In genomic region chr6:83161442-83161841, GRCm38 (mm10) we compare ENCODE assay signal across 9 mouse cellular contexts. TPM values are rescaled to one million over a fixed set of nuclear protein-coding genes. Genes with fewer than 3 reads are reported as not detected.
DNase-seq lines count a peak whose midpoint lies in the region; ATAC-seq and TF ChIP-seq lines count a peak whose summit lies in the region.
"Had no signal": no experiment of that assay in that cellular context is flagged by ENCODE, and none has a peak within 500 bp of the region (broad histone marks: within the 10 kb centered on the region; RNA-seq: fewer than 3 reads in every experiment).

No protein-coding gene starts in this region.

- no peak for DNase-seq in midbrain, embryonic 10.5 days (ENCODE audit: low spot score)
- no peak for DNase-seq in midbrain, postnatal 0 days (ENCODE audit: low spot score)
- DNase-seq in limb, embryonic 14.5 days (ENCODE audit: low spot score), result no peak
- DNase-seq in ovary, adult 18-20 months (ENCODE audit: low spot score), result no peak
- DNase-seq in spleen, adult 12 weeks (ENCODE audit: low spot score), result no peak
- DNase-seq: right cerebral cortex, postnatal 4 days had no signal

- H3K4me1 ChIP-seq in midbrain, embryonic 10.5 days, result peaks cover 37% of the 10 kb centered on the region
- no peaks in the 10 kb centered on the region for H3K4me1 ChIP-seq in midbrain, postnatal 0 days (ENCODE audit: insufficient read depth, low read length)
- H3K4me1 ChIP-seq in forebrain, embryonic 15.5 days, result peaks cover 26% of the 10 kb centered on the region
- peaks cover 16% of the 10 kb centered on the region for H3K4me1 ChIP-seq in limb, embryonic 14.5 days (ENCODE audit: control insufficient read depth, insufficient read depth, low read length)
- peaks cover 21% of the 10 kb centered on the region for H3K4me1 ChIP-seq in stomach, embryonic 16.5 days (ENCODE audit: control insufficient read depth, insufficient read depth, low read length)

- peak overlapping the region; percentile 48 for H3K4me3 ChIP-seq in midbrain, embryonic 10.5 days
- no peak overlapping the region; the same call in 1 of the 2 replicates for H3K4me3 ChIP-seq in midbrain, postnatal 0 days (ENCODE audit: low read depth, low read length)
- H3K4me3 ChIP-seq in forebrain, embryonic 15.5 days, result peak overlapping the region; percentile 21
- peak overlapping the region; percentile 44 for H3K4me3 ChIP-seq in limb, embryonic 14.5 days (replicated peaks; ENCODE audit: low read length)
- H3K4me3 ChIP-seq in stomach, embryonic 16.5 days (replicated peaks; ENCODE audit: low read length), result peak overlapping the region; percentile 44

- H3K36me3 ChIP-seq in midbrain, embryonic 10.5 days, result no peaks in the 10 kb centered on the region
- H3K36me3 ChIP-seq in midbrain, postnatal 0 days (ENCODE audit: insufficient read depth, low read length), result no peaks in the 10 kb centered on the region
- H3K36me3 ChIP-seq in forebrain, embryonic 15.5 days, result no peaks in the 10 kb centered on the region
- H3K36me3 ChIP-seq in limb, embryonic 14.5 days (ENCODE audit: control insufficient read depth, insufficient read depth, low read length), result no peaks in the 10 kb centered on the region
- H3K36me3 ChIP-seq in stomach, embryonic 16.5 days (ENCODE audit: control insufficient read depth, insufficient read depth, low read length), result no peaks in the 10 kb centered on the region

- no peak for TF ChIP-seq POLR2A in limb, embryonic 14.5 days (IDR thresholded peaks at IDR 0.05; ENCODE audit: borderline replicate concordance, extremely low read depth, insufficient read depth, insufficient read length)

- no peak overlapping the region for H3K27ac ChIP-seq in midbrain, embryonic 10.5 days (replicated peaks)
- H3K27ac ChIP-seq in midbrain, postnatal 0 days (ENCODE audit: low read depth, low read length), result no peak overlapping the region
- no peak overlapping the region for H3K27ac ChIP-seq in forebrain, embryonic 15.5 days (replicated peaks)
- no peak overlapping the region for H3K27ac ChIP-seq in limb, embryonic 14.5 days (replicated peaks; ENCODE audit: low read depth, low read length)
- H3K27ac ChIP-seq in stomach, embryonic 16.5 days (ENCODE audit: low read length), result no peak overlapping the region

- ATAC-seq in midbrain, postnatal 0 days (ENCODE audit: low FRiP score), result no peak
- no peak for ATAC-seq in forebrain, embryonic 15.5 days (replicated peaks)
- ATAC-seq in limb, embryonic 14.5 days (ENCODE audit: low FRiP score, low read depth), result no peak
- no peak for ATAC-seq in stomach, embryonic 16.5 days (ENCODE audit: insufficient read depth, low FRiP score)

- 6% methylated on average over 19 of the region's 19 CpGs for WGBS in midbrain, embryonic 10.5 days
- WGBS in midbrain, postnatal 0 days, result 13% methylated on average over 19 of the region's 19 CpGs
- WGBS in forebrain, embryonic 15.5 days, result 10% methylated on average over 19 of the region's 19 CpGs
- 9% methylated on average over 19 of the region's 19 CpGs for WGBS in limb, embryonic 14.5 days
- 12% methylated on average over 19 of the region's 19 CpGs for WGBS in stomach, embryonic 16.5 days

- no peak for TF ChIP-seq CTCF in midbrain, postnatal 0 days (IDR thresholded peaks at IDR 0.05)

- H3K27me3 ChIP-seq in midbrain, embryonic 10.5 days (ENCODE audit: low read depth, poor library complexity, severe bottlenecking), result peaks cover 47% of the 10 kb centered on the region
- H3K27me3 ChIP-seq in midbrain, postnatal 0 days (ENCODE audit: insufficient read depth, low read length), result peaks cover 25% of the 10 kb centered on the region
- H3K27me3 ChIP-seq in forebrain, embryonic 15.5 days, result peaks cover 36% of the 10 kb centered on the region
- peaks cover 28% of the 10 kb centered on the region for H3K27me3 ChIP-seq in limb, embryonic 14.5 days (ENCODE audit: control insufficient read depth, insufficient read depth, low read length)
- peaks cover 21% of the 10 kb centered on the region for H3K27me3 ChIP-seq in stomach, embryonic 16.5 days (ENCODE audit: control insufficient read depth, insufficient read depth, low read length)

- H3K9me3 ChIP-seq in midbrain, embryonic 10.5 days (replicated peaks), result no peaks in the 10 kb centered on the region
- H3K9me3 ChIP-seq in midbrain, postnatal 0 days (ENCODE audit: low read length), result no peaks in the 10 kb centered on the region
- no peaks in the 10 kb centered on the region for H3K9me3 ChIP-seq in forebrain, embryonic 15.5 days
- H3K9me3 ChIP-seq in limb, embryonic 14.5 days (ENCODE audit: control insufficient read depth, low read length), result no peaks in the 10 kb centered on the region
- H3K9me3 ChIP-seq in stomach, embryonic 16.5 days (replicated peaks; ENCODE audit: control insufficient read depth, low read length), result no peaks in the 10 kb centered on the region

- H3K4me2 ChIP-seq in midbrain, postnatal 0 days (ENCODE audit: low read depth, low read length, poor library complexity, severe bottlenecking), result no peak overlapping the region
- H3K4me2 ChIP-seq in forebrain, embryonic 15.5 days (replicated peaks), result peak overlapping the region; percentile 40
- H3K4me2 ChIP-seq in limb, embryonic 14.5 days (replicated peaks; ENCODE audit: low read depth, low read length, severe bottlenecking), result peak overlapping the region; percentile 89
- H3K4me2 ChIP-seq in stomach, embryonic 16.5 days (ENCODE audit: low read depth, low read length), result peak overlapping the region; percentile 77

- no peak overlapping the region for H3K9ac ChIP-seq in midbrain, postnatal 0 days (replicated peaks; ENCODE audit: low read length, poor library complexity, severe bottlenecking)
- 0 out of 2 replicates have a peak overlapping the region, but pooled peaks have one; percentile 30 for H3K9ac ChIP-seq in forebrain, embryonic 15.5 days (replicated peaks)
- H3K9ac ChIP-seq in limb, embryonic 14.5 days (ENCODE audit: low read depth, low read length, severe bottlenecking), result peak overlapping the region; percentile 46; the same call in 1 of the 2 replicates
- H3K9ac ChIP-seq in stomach, embryonic 16.5 days (ENCODE audit: low read length), result peak overlapping the region; percentile 70

RNA-seq across cellular contexts. Expression of gene Dctn1, which starts 4.3 kb away (rescaled TPM):
- 105 and 128 TPM in 2 replicates for polyA plus RNA-seq in midbrain, embryonic 10.5 days (2016; fragmentation: Nextera tagmentation; extraction: Ambion mirVana)
- total RNA-seq in midbrain, postnatal 0 days (2014; rRNA removed), result 126 and 129 TPM in 2 replicates
- 166 TPM in 2 replicates for polyA plus RNA-seq in midbrain, postnatal 0 days (2015; fragmentation: Nextera tagmentation; extraction: Ambion mirVana)
- 143 and 147 TPM in 2 replicates for polyA plus RNA-seq in forebrain, embryonic 15.5 days (2015; fragmentation: Nextera tagmentation; extraction: Ambion mirVana)
- 128 and 140 TPM in 2 replicates for polyA plus RNA-seq in limb, embryonic 14.5 days (2012; rRNA removed)
- 82.0 and 89.0 TPM in 2 replicates for polyA plus RNA-seq in limb, embryonic 14.5 days (2014; fragmentation: Nextera tagmentation; extraction: Ambion mirVana)
- polyA plus RNA-seq in stomach, embryonic 16.5 days (2015; fragmentation: Nextera tagmentation; extraction: Ambion mirVana), result 73.7 and 74.1 TPM in 2 replicates

RNA-seq across cellular contexts. Expression of gene 1700003E16Rik, which starts 5.2 kb away (rescaled TPM):
- 1.9 and 2.0 TPM in 2 replicates for polyA plus RNA-seq in midbrain, embryonic 10.5 days (2016; fragmentation: Nextera tagmentation; extraction: Ambion mirVana)
- total RNA-seq in midbrain, postnatal 0 days (2014; rRNA removed), result 15.6 and 20.5 TPM in 2 replicates
- polyA plus RNA-seq in midbrain, postnatal 0 days (2015; fragmentation: Nextera tagmentation; extraction: Ambion mirVana), result 18.0 and 18.2 TPM in 2 replicates
- polyA plus RNA-seq in forebrain, embryonic 15.5 days (2015; fragmentation: Nextera tagmentation; extraction: Ambion mirVana), result 5.2 and 6.9 TPM in 2 replicates
- polyA plus RNA-seq in limb, embryonic 14.5 days (2012; rRNA removed), result 0.21 and 0.26 TPM in 2 replicates
- polyA plus RNA-seq in limb, embryonic 14.5 days (2014; fragmentation: Nextera tagmentation; extraction: Ambion mirVana), result 1.7 and 1.9 TPM in 2 replicates
- polyA plus RNA-seq in stomach, embryonic 16.5 days (2015; fragmentation: Nextera tagmentation; extraction: Ambion mirVana), result 2.1 and 2.2 TPM in 2 replicates
- polyA plus RNA-seq: erythroblast, embryonic 14.5 days had no signal

RNA-seq across cellular contexts. Expression of gene Wdr54, which starts 5.2 kb away (rescaled TPM):
- polyA plus RNA-seq in midbrain, embryonic 10.5 days (2016; fragmentation: Nextera tagmentation; extraction: Ambion mirVana), result 13.0 and 14.6 TPM in 2 replicates
- 12.7 and 15.9 TPM in 2 replicates for total RNA-seq in midbrain, postnatal 0 days (2014; rRNA removed)
- polyA plus RNA-seq in midbrain, postnatal 0 days (2015; fragmentation: Nextera tagmentation; extraction: Ambion mirVana), result 21.5 and 27.5 TPM in 2 replicates
- 18.3 and 18.6 TPM in 2 replicates for polyA plus RNA-seq in forebrain, embryonic 15.5 days (2015; fragmentation: Nextera tagmentation; extraction: Ambion mirVana)
- 13.1 and 17.9 TPM in 2 replicates for polyA plus RNA-seq in limb, embryonic 14.5 days (2012; rRNA removed)
- 5.5 and 7.3 TPM in 2 replicates for polyA plus RNA-seq in limb, embryonic 14.5 days (2014; fragmentation: Nextera tagmentation; extraction: Ambion mirVana)
- polyA plus RNA-seq in stomach, embryonic 16.5 days (2015; fragmentation: Nextera tagmentation; extraction: Ambion mirVana), result 4.1 and 5.0 TPM in 2 replicates

RNA-seq across cellular contexts. Expression of gene Rtkn, which starts 26.2 kb away (rescaled TPM):
- 35.3 and 39.7 TPM in 2 replicates for polyA plus RNA-seq in midbrain, embryonic 10.5 days (2016; fragmentation: Nextera tagmentation; extraction: Ambion mirVana)
- total RNA-seq in midbrain, postnatal 0 days (2014; rRNA removed), result 24.3 and 30.9 TPM in 2 replicates
- 12.5 and 14.6 TPM in 2 replicates for polyA plus RNA-seq in midbrain, postnatal 0 days (2015; fragmentation: Nextera tagmentation; extraction: Ambion mirVana)
- 6.1 and 7.0 TPM in 2 replicates for polyA plus RNA-seq in forebrain, embryonic 15.5 days (2015; fragmentation: Nextera tagmentation; extraction: Ambion mirVana)
- polyA plus RNA-seq in limb, embryonic 14.5 days (2012; rRNA removed), result 151 and 218 TPM in 2 replicates
- 40.7 and 46.2 TPM in 2 replicates for polyA plus RNA-seq in limb, embryonic 14.5 days (2014; fragmentation: Nextera tagmentation; extraction: Ambion mirVana)
- polyA plus RNA-seq in stomach, embryonic 16.5 days (2015; fragmentation: Nextera tagmentation; extraction: Ambion mirVana), result 39.7 and 42.8 TPM in 2 replicates

RNA-seq across cellular contexts. Expression of gene Ino80b, which starts 36.2 kb away (rescaled TPM):
- polyA plus RNA-seq in midbrain, embryonic 10.5 days (2016; fragmentation: Nextera tagmentation; extraction: Ambion mirVana), result 18.2 and 18.7 TPM in 2 replicates
- total RNA-seq in midbrain, postnatal 0 days (2014; rRNA removed), result 29.4 and 40.9 TPM in 2 replicates
- polyA plus RNA-seq in midbrain, postnatal 0 days (2015; fragmentation: Nextera tagmentation; extraction: Ambion mirVana), result 14.6 and 16.2 TPM in 2 replicates
- polyA plus RNA-seq in forebrain, embryonic 15.5 days (2015; fragmentation: Nextera tagmentation; extraction: Ambion mirVana), result 15.6 and 16.5 TPM in 2 replicates
- polyA plus RNA-seq in limb, embryonic 14.5 days (2012; rRNA removed), result 35.9 and 36.8 TPM in 2 replicates
- polyA plus RNA-seq in limb, embryonic 14.5 days (2014; fragmentation: Nextera tagmentation; extraction: Ambion mirVana), result 14.7 and 14.9 TPM in 2 replicates
- polyA plus RNA-seq in stomach, embryonic 16.5 days (2015; fragmentation: Nextera tagmentation; extraction: Ambion mirVana), result 7.9 and 8.4 TPM in 2 replicates
